Comparison of ENCODE assay signal across 8 mouse cellular contexts in genomic region chr11:51585608-51586252, GRCm38 (mm10). TPM values are rescaled to one million over a fixed set of nuclear protein-coding genes. Genes with fewer than 3 reads are reported as not detected.
DNase-seq lines count a peak whose midpoint lies in the region; ATAC-seq and TF ChIP-seq lines count a peak whose summit lies in the region.

No protein-coding gene starts in this region.

- WGBS in kidney, adult 2 months = 31% methylated on average over 8 of the region's 8 CpGs
- 76% methylated on average over 8 of the region's 8 CpGs for WGBS in forebrain, embryonic 10.5 days
- 62% methylated on average over 8 of the region's 8 CpGs for WGBS in neural tube, embryonic 14.5 days

- H3K27ac ChIP-seq in kidney, adult 2 months (ENCODE audit: insufficient read depth, low read depth, low read length) = no peak overlapping the region
- peak overlapping the region; percentile 96 for H3K27ac ChIP-seq in forebrain, embryonic 10.5 days
- peak overlapping the region; percentile 81 for H3K27ac ChIP-seq in neural tube, embryonic 14.5 days (ENCODE audit: low read depth, low read length)

- ATAC-seq in neural tube, embryonic 14.5 days (ENCODE audit: low read depth) = no peak

- peak overlapping the region; percentile 77; the same call in 1 of the 2 replicates for H3K4me3 ChIP-seq in kidney, adult 2 months (ENCODE audit: insufficient read depth, low read depth, low read length)
- H3K4me3 ChIP-seq in forebrain, embryonic 10.5 days = peak overlapping the region; percentile 73
- peak overlapping the region; percentile 56; the same call in 1 of the 2 replicates for H3K4me3 ChIP-seq in neural tube, embryonic 14.5 days (ENCODE audit: low read depth, low read length)

- peak; percentile 31 for DNase-seq in kidney, adult 2 months
- no peak for DNase-seq in kidney, adult 8-10 months
- no peak for DNase-seq in forebrain, embryonic 10.5 days (ENCODE audit: extremely low spot score, low spot score)
- peak; percentile 50 for DNase-seq in kidney, postnatal 14 days
- DNase-seq in gastrocnemius, postnatal 10 days = no peak
- no peak for DNase-seq in layer of hippocampus, postnatal 25 days (ENCODE audit: extremely low spot score in 1 of 2, low spot score in 1 of 2)
- no peak for DNase-seq in B cell, adult 2 months

- no peaks in the 10 kb centered on the region for H3K27me3 ChIP-seq in kidney, adult 2 months (replicated peaks; ENCODE audit: control insufficient read depth, insufficient read depth, low read length)
- H3K27me3 ChIP-seq in forebrain, embryonic 10.5 days (ENCODE audit: poor library complexity, severe bottlenecking) = no peaks in the 10 kb centered on the region
- no peaks in the 10 kb centered on the region for H3K27me3 ChIP-seq in neural tube, embryonic 14.5 days (ENCODE audit: control insufficient read depth, insufficient read depth, low read length)

- peaks cover 17% of the 10 kb centered on the region for H3K4me1 ChIP-seq in kidney, adult 2 months (ENCODE audit: control insufficient read depth, insufficient read depth, low read length)
- peaks cover 41% of the 10 kb centered on the region for H3K4me1 ChIP-seq in forebrain, embryonic 10.5 days
- H3K4me1 ChIP-seq in neural tube, embryonic 14.5 days (ENCODE audit: control insufficient read depth, insufficient read depth, low read length) = peaks cover 17% of the 10 kb centered on the region; the same call in 1 of the 2 replicates

- no peaks in the 10 kb centered on the region for H3K36me3 ChIP-seq in kidney, adult 2 months (ENCODE audit: control insufficient read depth, insufficient read depth, low read length)
- peaks cover 53% of the 10 kb centered on the region for H3K36me3 ChIP-seq in forebrain, embryonic 10.5 days (replicated peaks)
- H3K36me3 ChIP-seq in neural tube, embryonic 14.5 days (ENCODE audit: control insufficient read depth, insufficient read depth, low read length) = peaks cover 14% of the 10 kb centered on the region; the same call in 1 of the 2 replicates

- H3K9me3 ChIP-seq in forebrain, embryonic 10.5 days = no peaks in the 10 kb centered on the region
- H3K9me3 ChIP-seq in neural tube, embryonic 14.5 days (ENCODE audit: control insufficient read depth, low read length) = no peaks in the 10 kb centered on the region

- H3K4me2 ChIP-seq in neural tube, embryonic 14.5 days (ENCODE audit: low read depth, low read length) = peak overlapping the region; percentile 57

- no peak for TF ChIP-seq POLR2A in kidney, adult 2 months (IDR thresholded peaks at IDR 0.05; ENCODE audit: low read depth, low read length)

- no peak for TF ChIP-seq CTCF in kidney, adult 2 months (conservative IDR thresholded peaks at IDR 0.05; ENCODE audit: insufficient read depth, insufficient read length, low read depth, low read length)

- H3K9ac ChIP-seq in neural tube, embryonic 14.5 days (replicated peaks; ENCODE audit: low read depth, low read length) = peak overlapping the region; percentile 71; the same call in 1 of the 2 replicates

RNA-seq across cellular contexts. Expression of gene Phykpl, which starts 1.2 kb away (rescaled TPM):
- polyA plus RNA-seq in kidney, adult 2 months (2012; rRNA removed) = 28.5 and 34.5 TPM in 2 replicates
- 15.9 and 16.3 TPM in 2 replicates for polyA plus RNA-seq in forebrain, embryonic 10.5 days (2016; fragmentation: Nextera tagmentation; extraction: Ambion mirVana)
- 9.9 and 11.7 TPM in 2 replicates for polyA plus RNA-seq in neural tube, embryonic 14.5 days (2014; fragmentation: Nextera tagmentation; extraction: Ambion mirVana)
- total RNA-seq in gastrocnemius, postnatal 10 days (2021) = 10 to 100 TPM; 18.9 to 21.7 TPM
- total RNA-seq in layer of hippocampus, postnatal 25 days (2021) = 1 to 10 TPM; 5.6 to 8.1 TPM

RNA-seq across cellular contexts. Expression of gene Hnrnpab, which starts 20.9 kb away (rescaled TPM):
- polyA plus RNA-seq in kidney, adult 2 months (2012; rRNA removed) = 116 and 138 TPM in 2 replicates
- polyA plus RNA-seq in forebrain, embryonic 10.5 days (2016; fragmentation: Nextera tagmentation; extraction: Ambion mirVana) = 597 and 634 TPM in 2 replicates
- 329 and 397 TPM in 2 replicates for polyA plus RNA-seq in neural tube, embryonic 14.5 days (2014; fragmentation: Nextera tagmentation; extraction: Ambion mirVana)
- total RNA-seq in gastrocnemius, postnatal 10 days (2021) = 100 to 1,000 TPM; 180 to 186 TPM
- 100 to 1,000 TPM; 154 to 161 TPM for total RNA-seq in layer of hippocampus, postnatal 25 days (2021)

RNA-seq across cellular contexts. Expression of gene Nhp2, which starts 33.8 kb away (rescaled TPM):
- polyA plus RNA-seq in kidney, adult 2 months (2012; rRNA removed) = 44.6 and 49.8 TPM in 2 replicates
- polyA plus RNA-seq in forebrain, embryonic 10.5 days (2016; fragmentation: Nextera tagmentation; extraction: Ambion mirVana) = 273 and 279 TPM in 2 replicates
- polyA plus RNA-seq in neural tube, embryonic 14.5 days (2014; fragmentation: Nextera tagmentation; extraction: Ambion mirVana) = 104 and 112 TPM in 2 replicates
- 10 to 100 TPM; 37.4 to 39.1 TPM for total RNA-seq in gastrocnemius, postnatal 10 days (2021)
- total RNA-seq in layer of hippocampus, postnatal 25 days (2021) = 10 to 100 TPM; 46.7 to 48.7 TPM

RNA-seq across cellular contexts. Expression of gene Rmnd5b, which starts 50.0 kb away (rescaled TPM):
- polyA plus RNA-seq in kidney, adult 2 months (2012; rRNA removed) = 46.6 and 52.9 TPM in 2 replicates
- 37.2 and 39.1 TPM in 2 replicates for polyA plus RNA-seq in forebrain, embryonic 10.5 days (2016; fragmentation: Nextera tagmentation; extraction: Ambion mirVana)
- 81.8 and 93.5 TPM in 2 replicates for polyA plus RNA-seq in neural tube, embryonic 14.5 days (2014; fragmentation: Nextera tagmentation; extraction: Ambion mirVana)
- 10 to 100 TPM; 16.2 to 17.9 TPM for total RNA-seq in gastrocnemius, postnatal 10 days (2021)
- total RNA-seq in layer of hippocampus, postnatal 25 days (2021) = 10 to 100 TPM; 62.3 to 65.9 TPM

Comparison
In these comparisons a context has a peak if more than half of its experiments do, and no peak if none do; other contexts are left out.
1. DNase-seq: peak in kidney, adult 2 months (single experiment) and kidney, postnatal 14 days (single experiment); none in kidney, adult 8-10 months (0 of 2), forebrain, embryonic 10.5 days (single experiment), gastrocnemius, postnatal 10 days (single experiment), layer of hippocampus, postnatal 25 days (0 of 2) and B cell, adult 2 months (0 of 2).
2. Peak in every context shown above with its lines, with median percentiles within 50 percentile points of each other: H3K4me3 ChIP-seq.